Mouse (Mus musculus): ENCODE results near the gene Nacad.
A peak's percentile ranks its signal among the peaks of the same experiment; 100 is the strongest.
"Not testable (repeated sequence)": the region's sequence is repeated elsewhere in the genome, so short reads cannot be mapped to it uniquely, and the experiment has no call there.

Gene Nacad

GRCm38 (mm10) chr11:6605491-6606399 lies at the start of gene Nacad:
Gene Nacad (minus strand): TSS chr11:6606053.
- DNase-seq (ENCODE audit: extremely low spot score) = peak; percentile 41

GRCm38 (mm10) chr11:6654903-6655302 lies 49.0 kb upstream of the Nacad start:
- peak; percentile 80 for DNase-seq (ENCODE audit: extremely low spot score)

DNA sequence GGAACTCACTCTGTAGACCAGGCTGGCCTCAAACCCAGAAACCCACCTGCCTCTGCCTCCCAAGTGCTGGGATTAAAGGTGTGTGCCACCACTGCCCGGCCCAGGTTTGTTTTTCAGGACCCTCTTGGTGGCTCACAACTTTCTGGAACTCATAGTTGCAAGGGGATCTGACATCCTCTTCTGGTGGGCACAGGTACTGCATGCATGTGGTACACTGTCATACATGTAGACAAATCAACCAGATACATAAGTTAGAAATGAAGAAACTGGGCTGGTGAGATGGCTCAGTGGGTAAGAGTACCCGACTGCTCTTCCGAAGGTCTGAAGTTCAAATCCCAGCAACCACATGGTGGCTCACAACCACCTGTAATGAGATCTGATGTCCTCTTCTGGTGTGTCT lies 47.1 kb upstream of the Nacad start:
- DNase-seq (ENCODE audit: extremely low spot score) = not testable (repeated sequence)

DNA sequence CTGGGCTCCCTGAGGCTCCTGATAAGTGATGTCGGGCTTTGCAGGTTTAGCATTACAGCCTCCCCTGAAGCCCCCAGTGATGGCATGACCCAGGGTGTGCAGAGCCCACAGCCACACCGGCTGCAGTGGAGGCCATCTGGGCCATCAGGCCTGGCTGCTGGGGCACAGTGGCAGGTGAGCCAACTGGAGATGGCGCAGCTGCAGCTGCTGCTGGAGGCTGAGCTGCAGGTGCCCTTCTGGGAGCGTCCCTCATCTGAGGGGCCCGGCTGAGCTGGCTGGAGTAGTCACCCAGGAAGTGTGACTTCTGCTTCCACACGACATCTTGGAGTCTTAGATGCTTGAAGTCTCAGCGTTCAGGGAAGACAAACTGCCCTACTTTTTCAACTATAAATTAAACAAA lies 44.7 kb upstream of the Nacad start:
- DNase-seq (ENCODE audit: extremely low spot score) = no peak

DNA sequence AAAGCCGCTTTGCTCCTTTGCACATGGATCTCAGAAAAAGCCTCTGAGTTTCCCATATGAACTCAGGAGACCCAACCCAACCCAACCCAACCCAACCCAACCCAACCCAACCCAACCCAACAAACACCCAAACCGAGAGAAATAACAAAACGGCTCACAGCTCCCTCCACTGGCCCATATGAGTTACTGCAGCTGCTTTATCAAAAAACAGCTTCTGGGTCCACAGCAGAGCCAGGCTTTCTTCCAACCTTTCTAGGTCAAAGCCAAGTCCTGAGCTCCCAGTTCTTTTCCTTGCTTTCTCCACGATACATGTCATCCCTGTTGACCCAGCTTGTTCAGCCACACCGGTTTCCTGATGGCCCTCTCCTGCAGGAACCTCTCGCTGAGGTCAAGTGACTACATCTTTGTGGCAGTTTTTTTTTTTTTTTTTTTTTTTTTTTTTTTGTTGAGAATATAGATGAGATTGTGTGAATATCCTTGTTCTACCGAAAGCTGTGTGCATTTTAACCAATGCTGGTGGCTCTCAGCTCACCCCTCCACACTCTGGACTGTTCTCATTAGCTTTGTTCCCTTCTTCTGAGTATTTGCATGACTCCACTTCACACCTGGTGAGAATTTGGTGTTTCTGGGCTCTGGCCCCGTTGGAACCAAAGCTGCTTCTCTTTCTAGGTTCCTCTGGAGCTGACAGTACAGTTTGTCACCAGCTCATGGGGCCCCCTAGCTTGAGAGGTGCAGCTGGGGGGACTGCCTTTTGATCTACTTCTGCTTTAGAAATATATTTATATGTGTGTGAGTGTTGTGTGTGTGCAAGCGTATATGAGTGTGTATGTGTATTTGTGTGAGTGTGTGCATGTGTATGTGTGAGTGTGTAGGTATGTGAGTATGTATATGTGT lies 42.2 kb upstream of the Nacad start:
- DNase-seq (ENCODE audit: extremely low spot score) = no peak

DNA sequence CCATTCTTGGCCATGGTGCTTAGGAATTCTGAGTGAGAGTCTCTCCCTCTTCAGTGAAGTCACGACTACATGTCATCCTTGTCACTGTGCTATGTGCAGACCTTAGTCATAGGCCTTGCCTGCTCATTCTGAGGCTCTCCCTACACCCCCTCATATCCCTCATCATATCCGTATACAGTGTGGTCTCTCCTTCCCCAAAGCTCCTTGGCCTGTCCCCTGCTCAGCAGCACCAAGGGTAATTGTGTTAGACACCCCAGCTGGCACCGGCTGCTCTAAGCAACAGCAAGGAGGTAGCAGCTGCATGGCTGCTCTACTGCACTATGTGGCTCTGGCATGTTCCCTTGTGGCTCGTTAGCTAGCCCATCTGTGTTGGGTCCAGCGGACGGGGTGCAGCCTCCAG lies 38.7 kb upstream of the Nacad start:
- no peak for DNase-seq (ENCODE audit: extremely low spot score)

- DNase-seq (ENCODE audit: extremely low spot score) = no peak
Observed at GRCm38 (mm10) chr11:6639072-6639471, 33.2 kb upstream of the Nacad start.

DNA sequence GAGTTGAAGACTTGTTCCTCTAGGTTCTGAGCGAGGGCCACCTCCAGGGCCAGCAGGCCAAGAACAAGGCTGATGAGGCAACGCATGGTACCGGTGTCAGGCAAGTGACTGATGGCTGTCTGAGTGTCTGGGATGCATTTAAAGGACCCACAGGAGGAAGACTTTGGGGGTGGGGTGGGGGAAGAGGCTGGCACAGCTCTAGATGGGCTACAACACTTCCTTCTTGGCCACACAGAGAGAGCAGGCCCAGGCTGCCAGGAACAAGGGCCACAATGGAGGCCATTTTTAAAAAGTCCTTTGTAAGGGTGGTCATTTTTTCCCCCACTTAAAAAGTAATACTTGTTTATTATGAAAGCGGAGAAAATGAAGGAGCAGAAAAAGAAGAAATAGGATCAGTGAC lies 32.7 kb upstream of the Nacad start, which contains the start of gene Wap:
Wap (minus strand) TSS at position 101 of the 400 bp plus-strand sequence.
- no peak for DNase-seq (ENCODE audit: extremely low spot score)

DNA sequence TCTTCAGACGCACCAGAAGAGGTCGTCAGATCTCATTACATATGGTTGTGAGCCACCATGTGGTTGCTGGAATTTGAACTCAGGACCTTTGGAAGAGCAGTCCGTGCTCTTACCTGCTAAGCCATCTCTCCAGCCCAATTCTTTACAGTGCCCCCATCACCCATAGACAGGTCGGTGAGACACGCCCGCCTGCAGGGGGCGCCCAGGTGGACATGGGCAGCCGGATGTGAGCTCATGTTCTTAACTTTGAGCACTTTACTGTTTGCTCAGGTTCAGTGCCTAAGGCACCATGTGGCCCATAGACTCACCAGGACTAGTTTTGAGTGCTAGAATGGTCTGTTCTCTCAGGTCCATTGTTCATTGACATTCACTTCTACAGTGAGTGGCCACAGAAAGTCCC lies 30.3 kb upstream of the Nacad start:
- DNase-seq (ENCODE audit: extremely low spot score) = no peak

- DNase-seq (ENCODE audit: extremely low spot score) = no peak
Observed at GRCm38 (mm10) chr11:6629655-6630054, 23.8 kb upstream of the Nacad start.

DNA sequence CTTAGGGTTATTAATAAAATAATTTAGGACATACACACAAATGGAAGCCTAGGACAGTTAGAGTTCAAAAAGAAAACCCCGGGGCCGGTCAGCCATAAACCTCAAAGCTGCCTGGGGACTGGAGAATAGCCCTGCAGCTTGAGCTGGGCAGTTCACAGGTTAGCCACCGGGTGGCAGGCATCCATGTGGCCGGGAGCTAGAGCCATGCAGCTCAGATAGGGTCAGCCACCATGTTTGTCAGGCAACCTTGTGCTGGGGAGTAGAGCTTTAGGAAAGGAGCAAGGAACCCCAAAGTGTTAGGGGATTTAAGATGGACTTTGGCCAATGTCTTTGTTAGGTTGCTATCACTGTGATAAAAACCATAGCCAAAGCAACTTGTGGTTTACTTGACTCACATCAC lies 22.7 kb upstream of the Nacad start:
- DNase-seq (ENCODE audit: extremely low spot score) = peak; percentile 67

GRCm38 (mm10) chr11:6627731-6628130 lies 21.9 kb upstream of the Nacad start:
- no peak for DNase-seq (ENCODE audit: extremely low spot score)

- DNase-seq (ENCODE audit: extremely low spot score) = no peak
Observed at GRCm38 (mm10) chr11:6626388-6626772, 20.5 kb upstream of the Nacad start.

DNA sequence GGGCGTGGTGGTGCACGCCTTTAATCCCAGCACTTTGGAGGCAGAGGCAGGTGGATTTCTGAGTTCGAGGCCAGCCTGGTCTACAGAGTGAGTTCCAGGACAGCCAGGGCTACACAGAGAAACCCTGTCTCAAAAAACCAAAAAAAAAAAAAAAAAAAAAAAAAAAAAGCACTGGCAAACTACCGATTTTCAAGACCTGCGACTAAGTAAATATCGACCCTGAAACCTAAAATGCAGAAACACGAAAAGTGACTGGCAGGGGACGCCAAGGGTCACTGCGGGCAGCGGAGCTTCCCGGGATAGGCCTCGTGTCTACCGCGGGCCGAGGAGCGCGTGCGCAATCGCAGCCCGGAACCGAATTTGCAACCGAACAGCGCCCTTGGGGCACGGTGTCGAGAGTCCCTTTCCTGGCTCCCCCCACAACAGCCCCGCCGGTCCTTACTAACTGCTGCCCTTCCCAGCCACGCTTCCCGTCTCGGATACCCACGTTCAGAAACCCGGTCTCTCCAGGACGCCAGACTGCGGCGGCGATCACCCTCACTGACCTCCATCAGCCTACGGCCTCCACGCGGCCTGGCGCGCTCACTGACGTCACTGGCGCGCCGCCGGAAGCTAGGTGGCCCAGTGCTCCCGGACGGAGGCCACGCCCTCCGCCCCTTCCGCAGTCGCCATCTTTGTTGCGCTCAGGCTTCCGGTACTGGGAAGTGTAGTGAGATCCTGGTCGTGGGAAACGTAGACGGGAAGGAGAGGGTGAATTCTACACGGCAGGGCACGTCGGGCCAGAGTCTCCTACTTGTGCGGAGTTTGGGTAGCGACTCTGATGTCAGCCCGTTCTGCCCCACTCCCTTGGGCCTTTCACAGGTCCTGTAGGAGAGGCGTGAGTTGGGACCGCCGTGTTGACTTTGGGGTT lies 19.9 kb upstream of the Nacad start, which contains the start of gene Tbrg4:
Tbrg4 (minus strand) TSS at position 590 of the 910 bp plus-strand sequence.
- DNase-seq (ENCODE audit: extremely low spot score) = peak; percentile 94

DNA sequence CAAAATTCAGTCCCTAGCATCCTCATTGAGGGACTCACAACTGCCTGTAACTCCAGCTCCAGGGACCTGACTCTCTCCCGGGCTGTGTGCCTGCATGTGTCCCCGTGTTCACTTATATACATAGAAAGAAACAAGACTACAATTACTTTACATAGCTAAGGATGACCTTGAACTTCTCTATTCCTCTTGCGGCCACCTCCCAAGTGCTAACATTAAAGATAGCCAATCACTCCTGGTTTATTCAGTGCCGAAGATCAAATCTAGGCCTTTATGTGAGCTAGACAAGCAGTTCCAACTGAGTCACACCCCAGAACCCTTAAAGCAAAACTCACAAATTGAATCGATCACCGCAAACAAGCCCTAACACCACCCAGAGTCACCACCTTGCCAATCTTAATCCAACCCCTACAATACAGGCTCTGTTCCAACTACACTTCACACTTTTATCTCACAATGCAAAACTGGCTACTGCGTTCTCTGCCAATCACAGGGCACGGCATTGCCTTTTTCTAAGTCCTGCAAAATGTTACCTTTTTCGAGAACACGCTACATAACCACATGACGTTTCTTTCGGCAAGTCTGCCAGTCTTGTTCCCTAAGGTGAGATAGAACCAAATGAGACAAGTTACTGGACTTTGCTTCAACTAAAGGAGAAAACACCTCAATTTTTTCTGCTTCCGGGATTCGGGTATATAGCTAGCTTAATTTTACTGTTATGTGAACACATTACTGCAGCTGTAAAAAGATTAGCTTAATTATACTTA lies 18.9 kb upstream of the Nacad start:
- DNase-seq (ENCODE audit: extremely low spot score) = no peak

- no peak for DNase-seq (ENCODE audit: extremely low spot score)
Observed at GRCm38 (mm10) chr11:6623704-6624103, 17.9 kb upstream of the Nacad start.

DNA sequence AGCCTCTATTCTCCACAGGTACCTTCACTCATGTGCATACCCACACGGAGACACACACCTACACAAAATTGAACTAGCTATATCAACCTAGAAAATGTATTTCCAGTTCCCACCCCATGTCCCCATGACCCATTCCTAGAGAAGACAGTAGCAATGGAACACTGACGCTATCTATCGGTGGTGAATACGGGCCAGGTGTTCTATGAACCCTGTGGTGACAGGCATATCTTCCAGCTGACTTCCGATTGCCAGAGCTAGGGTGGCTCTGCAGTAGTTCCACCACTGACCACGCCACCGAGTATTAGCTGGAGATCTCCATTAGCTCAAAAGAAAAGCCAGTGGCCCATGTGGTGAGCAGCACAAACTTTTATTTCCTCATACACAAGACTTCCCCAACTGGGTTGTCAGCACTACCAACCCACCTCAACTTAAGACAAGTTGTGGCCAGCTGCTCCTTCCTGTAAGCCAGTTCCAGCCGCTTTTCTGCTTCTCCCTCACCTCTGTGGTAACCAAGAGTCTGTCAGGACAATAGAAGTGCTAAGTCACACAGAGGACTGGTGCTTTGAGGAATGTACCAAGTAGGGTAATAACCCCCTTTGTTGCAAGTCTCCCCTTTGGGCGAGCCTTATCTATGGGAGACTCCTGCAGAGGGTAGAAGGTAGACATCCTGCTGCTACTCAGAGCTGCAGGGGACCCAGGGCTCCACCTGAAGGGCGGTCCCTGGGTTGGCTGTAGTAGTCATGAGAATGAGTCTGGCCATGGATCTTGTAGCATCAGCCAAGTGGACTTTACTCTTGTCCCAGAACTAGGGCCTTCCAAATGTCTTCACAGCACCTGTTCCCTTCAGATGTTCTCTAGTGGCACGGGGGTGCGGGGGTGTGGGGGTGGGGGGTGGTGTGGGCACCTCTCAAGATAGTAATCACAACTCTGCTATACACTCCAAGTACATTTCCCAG lies 9.7 kb upstream of the Nacad start:
- DNase-seq (ENCODE audit: extremely low spot score) = no peak

- no peak for DNase-seq (ENCODE audit: extremely low spot score)
Observed at GRCm38 (mm10) chr11:6605021-6605481, 802 bp downstream of the Nacad start.

- DNase-seq (ENCODE audit: extremely low spot score) = no peak
Observed at GRCm38 (mm10) chr11:6604604-6604936, 1.3 kb downstream of the Nacad start.

Measured in embryo, embryonic 9.5 days (tissue).